Mouse (Mus musculus) C2C12 (cell line): ENCODE results near the gene 2610042L04Rik.
"Not testable (repeated sequence)": the region's sequence is repeated elsewhere in the genome, so short reads cannot be mapped to it uniquely, and the experiment has no call there.

ENCODE experiments used
- CEBPB ChIP-seq: IDR thresholded peaks from one replicate; pipeline ENCODE4 v1.6.1; 2011; ENCODE audit warnings: low read depth, mild to moderate bottlenecking, control low read depth, moderate library complexity
- CTCF ChIP-seq: IDR thresholded peaks from one replicate; pipeline ENCODE4 v1.5.1; 2011; ENCODE audit not compliant: control insufficient read depth, insufficient read depth, insufficient read length
- MAX ChIP-seq: IDR thresholded peaks from one replicate; pipeline ENCODE4 v1.6.1; 2011; ENCODE audit warnings: mild to moderate bottlenecking, control low read depth

DNA sequence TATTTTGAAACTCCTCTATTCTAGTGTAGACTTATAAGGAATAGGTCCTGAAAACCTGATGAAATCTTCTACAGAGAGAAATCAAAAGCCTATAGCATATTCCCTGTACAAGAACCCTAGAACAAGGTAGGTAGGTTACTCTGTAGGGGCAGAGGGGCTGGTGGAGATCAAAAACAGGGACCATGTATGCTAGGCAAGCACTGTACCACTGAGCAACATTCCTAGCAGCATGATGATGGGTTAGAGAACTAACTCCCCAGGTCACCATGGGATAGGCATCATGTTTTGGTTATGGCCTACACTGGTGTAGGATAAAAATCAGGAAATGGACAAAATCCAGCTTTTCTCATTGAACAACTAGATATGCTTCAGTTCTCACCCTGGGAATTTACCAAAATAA is 51.0 kb downstream of the 2610042L04Rik start:
- not testable (repeated sequence) for TF ChIP-seq CTCF, CEBPB, MAX
